Mouse (Mus musculus) lung, postnatal 0 days (tissue): Measurements from ENCODE around the gene Cachd1. TPM values are rescaled to one million over a fixed set of nuclear protein-coding genes. Genes with fewer than 3 reads are reported as not detected.
A peak's percentile ranks its signal among the peaks of the same experiment; 100 is the strongest.

ENCODE experiments used
- ATAC-seq: fragments of 200-750 bp; cut with Nextera tagmentation; 2 replicates; pipeline ENCODE4 v1.8.0; 2017; ENCODE audit warnings: moderate library complexity
- DNase-seq: peaks from one replicate; pipeline ENCODE4 v3.0.0-alpha.2; 2016; ENCODE audit warnings: low spot score
- H3K27ac ChIP-seq: fragments of 300-500 bp; sonication (generic); 2 replicates; pipeline ENCODE4 v1.5.1; 2014; ENCODE audit warnings: antibody characterized with exemption, mild to moderate bottlenecking, low read length, mixed read lengths
- H3K27me3 ChIP-seq: fragments of 300-500 bp; sonication (generic); replicated peaks from 2 replicates; pipeline ENCODE4 v1.6.1; 2014; ENCODE audit warnings: low read length, mixed read lengths; ENCODE audit not compliant: insufficient read depth
- H3K36me3 ChIP-seq: fragments of 300-500 bp; sonication (generic); 2 replicates; pipeline ENCODE4 v1.6.1; 2014; ENCODE audit warnings: low read length, mixed read lengths; ENCODE audit not compliant: insufficient read depth
- H3K4me1 ChIP-seq: fragments of 300-500 bp; sonication (generic); 2 replicates; pipeline ENCODE4 v1.6.1; 2014; ENCODE audit warnings: antibody characterized with exemption, low read depth, low read length, mixed read lengths; ENCODE audit not compliant: insufficient read depth
- H3K4me2 ChIP-seq: fragments of 300-500 bp; sonication (generic); replicated peaks from 2 replicates; pipeline ENCODE4 v1.6.1; 2014; ENCODE audit warnings: low read depth, mild to moderate bottlenecking, low read length, moderate library complexity, mixed read lengths
- H3K4me3 ChIP-seq: fragments of 300-500 bp; sonication (generic); 2 replicates; pipeline ENCODE4 v1.5.1; 2014; ENCODE audit warnings: low read depth, low read length
- H3K9ac ChIP-seq: fragments of 300-500 bp; sonication (generic); replicated peaks from 2 replicates; pipeline ENCODE4 v1.6.1; 2014; ENCODE audit warnings: low read depth, mild to moderate bottlenecking
- H3K9me3 ChIP-seq: fragments of 300-500 bp; sonication (generic); 2 replicates; pipeline ENCODE4 v1.6.1; 2016; ENCODE audit warnings: low read length, mixed read lengths
- CTCF ChIP-seq: IDR thresholded peaks from 2 replicates; pipeline ENCODE4 v1.5.1; 2016; ENCODE audit warnings: antibody characterized with exemption, mild to moderate bottlenecking
- EP300 ChIP-seq: IDR thresholded peaks from 2 replicates; pipeline ENCODE4 v1.6.1; 2016; ENCODE audit warnings: antibody characterized with exemption, mild to moderate bottlenecking, control low read depth
- WGBS: fragments of 180-500 bp; shearing (Covaris S2); extraction: QIAGEN DNeasy Blood & Tissue Kit; methylation state at CpG from one replicate; pipeline ENCODE4 v1.1.7; 2014; 5-methylcytosine and 5-hydroxymethylcytosine counted together
- polyA plus RNA-seq: library from polyadenylated mRNA; unstranded; fragments of >200 nt; fragmentation: Nextera tagmentation; extraction: Ambion mirVana; gene quantifications from 2 replicates; pipeline ENCODE4 v1.2.1, GENCODE M21; 2015

Cachd1 gene
- polyA plus RNA-seq, 1 experiment from 2014 or later = 10.3 TPM

- WGBS = 50% methylated on average over 3 of the region's 3 CpGs
- Histone ChIP-seq H3K9ac (no peak overlapping the region), H3K36me3 (no peaks in the 10 kb centered on the region), H3K4me1 (no peaks in the 10 kb centered on the region; the same call in 1 of the 2 replicates), H3K4me3 (no peak overlapping the region), H3K4me2 (no peak overlapping the region), H3K27ac (no peak overlapping the region), H3K27me3 (no peaks in the 10 kb centered on the region), H3K9me3 (no peaks in the 10 kb centered on the region)
- no peak for ATAC-seq
- DNase-seq = peak; percentile 27
- no peak for TF ChIP-seq EP300
- TF ChIP-seq CTCF = no peak
Observed at GRCm38 (mm10) chr4:100926608-100927007, 150.1 kb downstream of the Cachd1 start.

DNA sequence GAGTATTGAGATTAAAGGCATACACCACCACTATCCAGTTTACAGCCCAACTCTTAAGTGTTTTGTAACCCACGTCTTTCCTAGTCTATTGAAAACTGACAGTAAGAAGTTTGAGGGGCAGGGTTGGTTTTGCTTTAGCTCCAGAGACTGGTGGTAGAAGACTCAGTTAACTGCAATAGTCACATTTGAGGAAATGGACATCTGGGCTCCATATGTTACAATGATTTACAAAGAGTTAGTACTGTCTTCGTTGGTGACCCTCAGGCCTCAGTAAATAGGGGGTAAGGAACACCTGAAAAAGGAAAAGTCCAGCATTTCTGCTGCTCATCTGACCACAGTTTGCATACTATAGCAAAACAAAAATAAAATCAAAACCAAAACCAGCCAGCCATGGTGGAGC, 150.6 kb downstream of the Cachd1 start:
- no peaks in the 10 kb centered on the region for H3K36me3 ChIP-seq
- no peak overlapping the region for H3K27ac ChIP-seq
- no peak for TF ChIP-seq EP300
- ATAC-seq (no peak), DNase-seq (no peak)
- H3K9me3 ChIP-seq = no peaks in the 10 kb centered on the region
- 58% methylated on average over 2 of the region's 2 CpGs for WGBS
- no peaks in the 10 kb centered on the region for H3K27me3 ChIP-seq
- H3K4me1 ChIP-seq = no peaks in the 10 kb centered on the region; the same call in 1 of the 2 replicates
- H3K4me3 ChIP-seq = no peak overlapping the region
- no peak overlapping the region for H3K4me2 ChIP-seq
- H3K9ac ChIP-seq = no peak overlapping the region

DNA sequence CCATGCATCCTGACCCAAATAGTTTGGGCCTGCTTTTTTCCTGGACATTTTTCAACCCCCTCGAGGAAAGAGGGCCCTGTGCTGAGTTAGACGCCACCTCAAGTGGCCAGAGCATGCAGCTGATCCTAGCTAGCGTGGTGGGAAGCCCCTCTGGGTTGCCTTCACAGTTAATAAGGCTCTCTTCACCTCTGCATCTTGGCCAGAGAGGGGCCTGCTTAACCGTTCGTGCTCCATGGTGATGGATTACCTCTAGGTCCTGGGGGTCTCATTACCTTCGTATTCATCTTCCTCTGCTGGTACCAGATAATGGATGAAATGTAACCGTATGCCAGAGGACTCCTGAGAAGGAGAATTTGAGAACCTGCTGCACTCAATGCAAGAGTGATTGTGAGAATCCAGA, 167.2 kb downstream of the Cachd1 start:
- Histone ChIP-seq H3K4me3 (no peak overlapping the region), H3K27ac (no peak overlapping the region), H3K4me1 (no peaks in the 10 kb centered on the region), H3K36me3 (no peaks in the 10 kb centered on the region), H3K9me3 (no peaks in the 10 kb centered on the region), H3K27me3 (no peaks in the 10 kb centered on the region), H3K4me2 (no peak overlapping the region), H3K9ac (no peak overlapping the region)
- ATAC-seq = no peak
- TF ChIP-seq EP300 (no peak), CTCF (no peak)
- no peak for DNase-seq
- 54% methylated on average over 7 of the region's 7 CpGs for WGBS

DNA sequence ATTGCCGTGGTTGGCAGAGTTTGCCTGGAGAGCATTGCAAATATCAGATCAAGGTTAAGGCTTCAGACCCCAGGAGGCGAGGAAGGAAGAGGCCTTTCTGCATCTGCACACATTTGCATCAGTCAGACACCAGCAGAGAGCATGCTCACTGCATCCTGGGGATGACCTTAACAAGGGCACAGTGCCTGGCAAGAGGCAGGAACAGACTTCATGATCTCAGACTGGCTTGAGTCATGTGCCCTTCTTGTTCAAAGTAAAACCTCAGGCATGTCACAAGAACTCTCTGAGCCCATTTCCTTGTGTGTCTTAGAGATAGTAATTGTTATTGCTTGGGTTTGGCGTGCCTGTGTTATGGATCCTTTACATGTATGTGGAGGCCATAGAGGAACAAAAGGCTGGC, 167.8 kb downstream of the Cachd1 start:
- no peak overlapping the region for H3K27ac ChIP-seq
- no peak for TF ChIP-seq CTCF
- no peak for TF ChIP-seq EP300
- no peak for ATAC-seq
- H3K4me3 ChIP-seq = no peak overlapping the region
- no peaks in the 10 kb centered on the region for H3K4me1 ChIP-seq
- H3K9me3 ChIP-seq = no peaks in the 10 kb centered on the region
- no peaks in the 10 kb centered on the region for H3K36me3 ChIP-seq
- DNase-seq = no peak
- no peaks in the 10 kb centered on the region for H3K27me3 ChIP-seq
- no peak overlapping the region for H3K9ac ChIP-seq
- WGBS = 65% methylated on average over 3 of the region's 3 CpGs
- H3K4me2 ChIP-seq = no peak overlapping the region

DNA sequence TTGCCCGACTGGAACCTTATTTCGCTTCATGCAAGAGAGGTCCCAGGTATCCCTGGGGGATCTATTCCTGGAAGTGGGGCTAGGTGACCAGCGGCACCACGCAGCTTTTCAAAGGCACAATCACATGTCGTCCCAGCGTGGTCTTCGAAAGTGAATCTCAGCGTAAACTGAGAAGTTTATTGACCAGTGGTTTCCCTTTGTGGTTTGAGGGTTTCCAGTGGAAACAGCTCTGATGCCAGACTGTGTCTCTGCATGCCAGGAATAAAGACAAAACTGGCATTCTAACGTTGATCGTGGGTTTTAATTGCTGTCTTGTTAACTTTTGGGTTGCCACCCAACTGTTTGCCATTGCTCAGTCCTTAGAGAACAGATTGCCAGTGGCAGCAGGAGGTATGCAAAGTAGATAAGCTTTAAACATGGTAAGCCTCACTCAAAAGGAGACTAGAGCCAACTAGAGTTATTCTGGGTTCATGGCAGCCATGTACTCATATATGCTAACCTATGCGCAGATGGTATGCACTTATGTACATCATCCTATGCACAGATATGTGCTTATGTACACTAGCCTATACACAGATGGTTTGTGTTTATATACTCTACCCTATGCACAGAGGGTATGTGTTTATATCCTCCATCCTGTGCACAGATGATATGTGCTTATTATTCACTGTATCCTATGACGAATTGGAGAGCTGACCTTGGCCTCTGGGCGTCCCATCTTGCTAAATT, 168.9 kb downstream of the Cachd1 start:
- WGBS = 80% methylated on average over 13 of the region's 13 CpGs
- DNase-seq = no peak
- ATAC-seq = no peak

DNA sequence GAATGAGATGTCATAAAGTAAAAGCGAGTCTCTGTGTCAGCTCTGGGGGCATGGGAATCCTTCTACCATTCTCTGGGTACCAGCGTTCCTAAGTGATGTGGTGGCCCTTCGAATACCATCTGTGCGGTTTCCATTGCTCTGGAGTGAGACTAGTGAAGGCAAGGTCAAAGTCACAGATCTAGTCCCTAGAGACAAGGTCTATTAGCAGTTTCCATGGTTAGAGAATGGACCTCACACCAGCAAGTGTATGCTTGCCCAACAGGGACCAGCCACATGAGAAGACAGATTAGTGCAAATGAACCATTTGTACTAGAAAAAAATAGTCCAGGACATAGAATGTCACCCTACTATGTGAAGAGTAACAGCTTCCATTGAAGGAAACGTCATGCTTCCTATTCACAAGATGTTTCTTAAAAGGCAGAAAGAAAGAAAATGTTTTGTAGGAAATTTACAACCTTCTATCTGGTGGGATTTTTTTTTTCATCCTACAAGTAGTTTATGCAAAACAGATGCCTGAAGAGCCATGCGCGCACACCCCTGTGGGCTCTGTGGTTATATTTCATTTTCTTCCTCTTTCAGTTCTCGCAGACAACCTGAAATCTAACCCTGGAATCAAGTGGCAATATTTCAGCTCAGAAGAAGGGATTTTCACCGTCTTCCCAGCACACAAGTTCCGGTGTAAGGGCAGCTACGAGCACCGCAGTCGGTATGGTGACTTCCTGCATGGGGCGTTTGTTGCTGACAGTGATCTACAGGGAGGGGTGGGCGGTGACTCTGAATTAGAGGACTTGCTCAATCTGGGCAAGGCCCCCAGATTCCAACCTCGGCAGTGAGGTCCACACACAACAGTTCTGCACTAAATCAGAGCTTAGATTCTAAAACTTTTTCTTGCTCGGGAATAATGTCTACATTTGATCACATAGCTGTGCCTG, 172.3 kb downstream of the Cachd1 start:
- no peak for ATAC-seq
- no peak overlapping the region for H3K4me2 ChIP-seq
- no peaks in the 10 kb centered on the region for H3K4me1 ChIP-seq
- no peak for TF ChIP-seq CTCF
- no peak for TF ChIP-seq EP300
- 78% methylated on average over 17 of the region's 17 CpGs for WGBS
- H3K27ac ChIP-seq = no peak overlapping the region
- no peak overlapping the region for H3K9ac ChIP-seq
- no peaks in the 10 kb centered on the region for H3K9me3 ChIP-seq
- no peak for DNase-seq
- no peak overlapping the region for H3K4me3 ChIP-seq
- no peaks in the 10 kb centered on the region for H3K36me3 ChIP-seq
- H3K27me3 ChIP-seq = no peaks in the 10 kb centered on the region

More for the DNA sequence above, 168.9 kb downstream of the Cachd1 start:
- Histone ChIP-seq H3K9ac (no peak overlapping the region), H3K4me1 (no peaks in the 10 kb centered on the region), H3K4me2 (no peak overlapping the region), H3K36me3 (no peaks in the 10 kb centered on the region), H3K27ac (no peak overlapping the region), H3K27me3 (no peaks in the 10 kb centered on the region), H3K9me3 (no peaks in the 10 kb centered on the region), H3K4me3 (no peak overlapping the region)
- TF ChIP-seq EP300 (no peak), CTCF (no peak)
